Mouse (Mus musculus): ENCODE measurements around the gene Mycbp2. TPM values are rescaled to one million over a fixed set of nuclear protein-coding genes. Genes with fewer than 3 reads are reported as not detected.
A peak's percentile ranks its signal among the peaks of the same experiment; 100 is the strongest.

Gene Mycbp2
- polyA plus RNA-seq, 1 experiment from 2014 or later, result 10.1 TPM

- Histone ChIP-seq H3K4me3 (peak overlapping the region; percentile 71), H3K9me3 (replicated peaks) (no peaks in the 10 kb centered on the region), H3K27ac (peak overlapping the region; percentile 91), H3K4me2 (peak overlapping the region; percentile 84), H3K36me3 (no peaks in the 10 kb centered on the region), H3K27me3 (no peaks in the 10 kb centered on the region), H3K4me1 (replicated peaks) (peaks cover 22% of the 10 kb centered on the region), H3K9ac (peak overlapping the region; percentile 79)
- under 1% methylated on average over 40 of the region's 83 CpGs for WGBS
- peak; percentile 36 for ATAC-seq (replicated peaks; ENCODE audit: insufficient number of reproducible peaks, insufficient read depth, low FRiP score, low read depth)
Measured at GRCm38 (mm10) chr14:103345858-103346728, 521 bp downstream of the Mycbp2 start.

- Histone ChIP-seq H3K27me3 (no peaks in the 10 kb centered on the region), H3K9me3 (replicated peaks) (no peaks in the 10 kb centered on the region), H3K27ac (peak overlapping the region; percentile 91), H3K9ac (peak overlapping the region; percentile 79), H3K4me3 (peak overlapping the region; percentile 71), H3K4me2 (peak overlapping the region; percentile 84), H3K4me1 (replicated peaks) (peaks cover 22% of the 10 kb centered on the region), H3K36me3 (no peaks in the 10 kb centered on the region)
- ATAC-seq (replicated peaks; ENCODE audit: insufficient number of reproducible peaks, insufficient read depth, low FRiP score, low read depth), result no peak
- WGBS, result 9% methylated on average over 6 of the region's 6 CpGs
Measured at GRCm38 (mm10) chr14:103345486-103345857, 1.1 kb downstream of the Mycbp2 start.

GRCm38 (mm10) chr14:103345011-103345410 is 1.6 kb downstream of the Mycbp2 start:
- peak overlapping the region; percentile 84 for H3K4me2 ChIP-seq
- no peak overlapping the region for H3K9ac ChIP-seq

GRCm38 (mm10) chr14:103343791-103344190 is 2.8 kb downstream of the Mycbp2 start:
- no peak overlapping the region for H3K27ac ChIP-seq
- H3K9me3 ChIP-seq (replicated peaks), result no peaks in the 10 kb centered on the region
- H3K36me3 ChIP-seq, result no peaks in the 10 kb centered on the region
- no peak overlapping the region for H3K4me3 ChIP-seq
- no peak for ATAC-seq (replicated peaks; ENCODE audit: insufficient number of reproducible peaks, insufficient read depth, low FRiP score, low read depth)
- H3K27me3 ChIP-seq, result no peaks in the 10 kb centered on the region
- no peak overlapping the region for H3K9ac ChIP-seq
- peaks cover 18% of the 10 kb centered on the region for H3K4me1 ChIP-seq (replicated peaks)
- 39% methylated on average over 5 of the region's 5 CpGs for WGBS
- no peak overlapping the region for H3K4me2 ChIP-seq

More at GRCm38 (mm10) chr14:103345011-103345410, 1.6 kb downstream of the Mycbp2 start:
- ATAC-seq (replicated peaks; ENCODE audit: insufficient number of reproducible peaks, insufficient read depth, low FRiP score, low read depth), result no peak
- Histone ChIP-seq H3K4me1 (replicated peaks) (peaks cover 21% of the 10 kb centered on the region), H3K27me3 (no peaks in the 10 kb centered on the region), H3K4me3 (peak overlapping the region; percentile 71), H3K9me3 (replicated peaks) (no peaks in the 10 kb centered on the region), H3K36me3 (no peaks in the 10 kb centered on the region), H3K27ac (no peak overlapping the region)
- 36% methylated on average over 2 of the region's 2 CpGs for WGBS

GRCm38 (mm10) chr14:103341385-103342294 is 5.0 kb downstream of the Mycbp2 start:
- H3K9me3 ChIP-seq (replicated peaks), result no peaks in the 10 kb centered on the region
- H3K27ac ChIP-seq, result no peak overlapping the region
- 65% methylated on average over 1 of the region's 1 CpGs for WGBS
- no peak overlapping the region for H3K4me2 ChIP-seq
- H3K9ac ChIP-seq, result no peak overlapping the region
- no peaks in the 10 kb centered on the region for H3K36me3 ChIP-seq
- H3K4me3 ChIP-seq, result no peak overlapping the region
- H3K4me1 ChIP-seq (replicated peaks), result peaks cover 16% of the 10 kb centered on the region
- no peaks in the 10 kb centered on the region for H3K27me3 ChIP-seq
- ATAC-seq (replicated peaks; ENCODE audit: insufficient number of reproducible peaks, insufficient read depth, low FRiP score, low read depth), result no peak

- Histone ChIP-seq H3K27me3 (no peaks in the 10 kb centered on the region), H3K4me3 (no peak overlapping the region), H3K27ac (no peak overlapping the region), H3K9ac (no peak overlapping the region), H3K9me3 (replicated peaks) (no peaks in the 10 kb centered on the region), H3K4me2 (no peak overlapping the region), H3K4me1 (replicated peaks) (no peaks in the 10 kb centered on the region), H3K36me3 (peaks cover 27% of the 10 kb centered on the region)
- no peak for ATAC-seq (replicated peaks; ENCODE audit: insufficient number of reproducible peaks, insufficient read depth, low FRiP score, low read depth)
- 94% methylated on average over 4 of the region's 4 CpGs for WGBS
Measured at GRCm38 (mm10) chr14:103312926-103313325, 33.7 kb downstream of the Mycbp2 start.

- Histone ChIP-seq H3K36me3 (peaks cover 16% of the 10 kb centered on the region), H3K27me3 (no peaks in the 10 kb centered on the region), H3K27ac (no peak overlapping the region), H3K4me2 (no peak overlapping the region), H3K4me1 (replicated peaks) (no peaks in the 10 kb centered on the region), H3K9ac (no peak overlapping the region), H3K9me3 (replicated peaks) (no peaks in the 10 kb centered on the region), H3K4me3 (no peak overlapping the region)
- no peak for ATAC-seq (replicated peaks; ENCODE audit: insufficient number of reproducible peaks, insufficient read depth, low FRiP score, low read depth)
- WGBS, result 80% methylated on average over 2 of the region's 2 CpGs
Measured at GRCm38 (mm10) chr14:103296227-103296626, 50.4 kb downstream of the Mycbp2 start.

GRCm38 (mm10) chr14:103286650-103287049 is 60.0 kb downstream of the Mycbp2 start:
- Histone ChIP-seq H3K4me2 (no peak overlapping the region), H3K4me1 (replicated peaks) (no peaks in the 10 kb centered on the region), H3K36me3 (peaks cover 15% of the 10 kb centered on the region), H3K4me3 (no peak overlapping the region), H3K27ac (no peak overlapping the region), H3K9ac (no peak overlapping the region), H3K9me3 (replicated peaks) (no peaks in the 10 kb centered on the region), H3K27me3 (no peaks in the 10 kb centered on the region)
- no peak for ATAC-seq (replicated peaks; ENCODE audit: insufficient number of reproducible peaks, insufficient read depth, low FRiP score, low read depth)
- 89% methylated on average over 2 of the region's 2 CpGs for WGBS

GRCm38 (mm10) chr14:103276667-103277066 is 69.9 kb downstream of the Mycbp2 start:
- Histone ChIP-seq H3K4me3 (no peak overlapping the region), H3K4me1 (replicated peaks) (no peaks in the 10 kb centered on the region), H3K36me3 (peaks cover 8% of the 10 kb centered on the region; the same call in 1 of the 2 replicates), H3K4me2 (no peak overlapping the region), H3K27ac (no peak overlapping the region), H3K9me3 (replicated peaks) (no peaks in the 10 kb centered on the region), H3K27me3 (no peaks in the 10 kb centered on the region), H3K9ac (no peak overlapping the region)
- 67% methylated on average over 4 of the region's 4 CpGs for WGBS
- ATAC-seq (replicated peaks; ENCODE audit: insufficient number of reproducible peaks, insufficient read depth, low FRiP score, low read depth), result no peak

GRCm38 (mm10) chr14:103260437-103260836 is 86.2 kb downstream of the Mycbp2 start:
- 94% methylated on average over 2 of the region's 2 CpGs for WGBS
- Histone ChIP-seq H3K27me3 (no peaks in the 10 kb centered on the region), H3K9ac (no peak overlapping the region), H3K9me3 (replicated peaks) (no peaks in the 10 kb centered on the region), H3K27ac (no peak overlapping the region), H3K4me3 (no peak overlapping the region), H3K4me1 (replicated peaks) (no peaks in the 10 kb centered on the region), H3K36me3 (peaks cover 19% of the 10 kb centered on the region), H3K4me2 (no peak overlapping the region)
- no peak for ATAC-seq (replicated peaks; ENCODE audit: insufficient number of reproducible peaks, insufficient read depth, low FRiP score, low read depth)

- H3K9ac ChIP-seq, result no peak overlapping the region
- H3K4me3 ChIP-seq, result no peak overlapping the region
- no peaks in the 10 kb centered on the region for H3K4me1 ChIP-seq (replicated peaks)
- H3K9me3 ChIP-seq (replicated peaks), result no peaks in the 10 kb centered on the region
- WGBS, result 80% methylated on average over 2 of the region's 2 CpGs
- H3K27ac ChIP-seq, result no peak overlapping the region
- H3K4me2 ChIP-seq, result no peak overlapping the region
- peaks cover 19% of the 10 kb centered on the region for H3K36me3 ChIP-seq
- no peaks in the 10 kb centered on the region for H3K27me3 ChIP-seq
- ATAC-seq (replicated peaks; ENCODE audit: insufficient number of reproducible peaks, insufficient read depth, low FRiP score, low read depth), result no peak
Measured at GRCm38 (mm10) chr14:103258745-103259144, 87.9 kb downstream of the Mycbp2 start.
